Mouse (Mus musculus) neural tube, embryonic 15.5 days (tissue): ENCODE measurements around the gene Ube2q1. TPM values are rescaled to one million over a fixed set of nuclear protein-coding genes. Genes with fewer than 3 reads are reported as not detected.
"Not testable (repeated sequence)": the region's sequence is repeated elsewhere in the genome, so short reads cannot be mapped to it uniquely, and the experiment has no call there.

ENCODE experiments used
- ATAC-seq: fragments of 200-750 bp; cut with Nextera tagmentation; 2 replicates; pipeline ENCODE4 v1.8.0; 2017; ENCODE audit warnings: mild to moderate bottlenecking, moderate TSS enrichment, moderate library complexity; ENCODE audit not compliant: low FRiP score
- H3K27ac ChIP-seq: fragments of 300-500 bp; sonication (generic); replicated peaks from 2 replicates; pipeline ENCODE4 v1.5.1; 2015; ENCODE audit warnings: mild to moderate bottlenecking, inconsistent platforms
- H3K27me3 ChIP-seq: fragments of 300-500 bp; sonication (generic); replicated peaks from 2 replicates; pipeline ENCODE4 v1.6.1; 2015; ENCODE audit warnings: inconsistent platforms
- H3K36me3 ChIP-seq: fragments of 300-500 bp; sonication (generic); 2 replicates; pipeline ENCODE4 v1.6.1; 2015; ENCODE audit warnings: inconsistent platforms
- H3K4me1 ChIP-seq: fragments of 300-500 bp; sonication (generic); 2 replicates; pipeline ENCODE4 v1.6.1; 2015; ENCODE audit warnings: inconsistent platforms
- H3K4me2 ChIP-seq: fragments of 300-500 bp; sonication (generic); 2 replicates; pipeline ENCODE4 v1.6.1; 2015; ENCODE audit warnings: inconsistent platforms, mild to moderate bottlenecking, moderate library complexity
- H3K4me3 ChIP-seq: fragments of 300-500 bp; sonication (generic); replicated peaks from 2 replicates; pipeline ENCODE4 v1.5.1; 2015; ENCODE audit warnings: mild to moderate bottlenecking, inconsistent platforms
- H3K9ac ChIP-seq: fragments of 300-500 bp; sonication (generic); replicated peaks from 2 replicates; pipeline ENCODE4 v1.6.1; 2015; ENCODE audit warnings: mild to moderate bottlenecking, inconsistent platforms
- H3K9me3 ChIP-seq: fragments of 300-500 bp; sonication (generic); replicated peaks from 2 replicates; pipeline ENCODE4 v1.6.1; 2016; ENCODE audit warnings: inconsistent platforms
- WGBS: fragments of 180-500 bp; shearing (Covaris S2); methylation state at CpG from one replicate; pipeline ENCODE4 v1.1.7; 2015; ENCODE audit warnings: mixed read lengths; 5-methylcytosine and 5-hydroxymethylcytosine counted together
- polyA plus RNA-seq: library from polyadenylated mRNA; unstranded; fragments of >200 nt; fragmentation: Nextera tagmentation; extraction: Ambion mirVana; gene quantifications from 2 replicates; pipeline ENCODE4 v1.2.1, GENCODE M21; 2015

Gene Ube2q1
- polyA plus RNA-seq, 1 experiment from 2014 or later = 10.8 TPM

GRCm38 (mm10) chr3:89794616-89795015 is 21.2 kb downstream of the Ube2q1 start:
- H3K4me2 ChIP-seq = no peak overlapping the region
- WGBS = 71% methylated on average over 2 of the region's 2 CpGs
- no peaks in the 10 kb centered on the region for H3K9me3 ChIP-seq
- no peak for ATAC-seq
- no peak overlapping the region for H3K4me3 ChIP-seq
- H3K36me3 ChIP-seq = no peaks in the 10 kb centered on the region
- no peaks in the 10 kb centered on the region for H3K27me3 ChIP-seq
- H3K9ac ChIP-seq = no peak overlapping the region
- no peak overlapping the region for H3K27ac ChIP-seq
- H3K4me1 ChIP-seq = peaks cover 2% of the 10 kb centered on the region; the same call in 1 of the 2 replicates

- 81% methylated on average over 5 of the region's 5 CpGs for WGBS
- H3K9ac ChIP-seq = no peak overlapping the region
- no peak overlapping the region for H3K4me3 ChIP-seq
- no peaks in the 10 kb centered on the region for H3K36me3 ChIP-seq
- no peaks in the 10 kb centered on the region for H3K9me3 ChIP-seq
- ATAC-seq = no peak
- H3K4me2 ChIP-seq = no peak overlapping the region
- H3K27me3 ChIP-seq = no peaks in the 10 kb centered on the region
- H3K27ac ChIP-seq = no peak overlapping the region
- H3K4me1 ChIP-seq = peaks cover 4% of the 10 kb centered on the region; the same call in 1 of the 2 replicates
These were observed 22.3 kb downstream of the Ube2q1 start for GRCm38 (mm10) chr3:89795746-89796145.

GRCm38 (mm10) chr3:89796358-89796757 is 22.9 kb downstream of the Ube2q1 start:
- WGBS = 63% methylated on average over 4 of the region's 4 CpGs
- no peak overlapping the region for H3K4me2 ChIP-seq
- ATAC-seq = no peak

DNA sequence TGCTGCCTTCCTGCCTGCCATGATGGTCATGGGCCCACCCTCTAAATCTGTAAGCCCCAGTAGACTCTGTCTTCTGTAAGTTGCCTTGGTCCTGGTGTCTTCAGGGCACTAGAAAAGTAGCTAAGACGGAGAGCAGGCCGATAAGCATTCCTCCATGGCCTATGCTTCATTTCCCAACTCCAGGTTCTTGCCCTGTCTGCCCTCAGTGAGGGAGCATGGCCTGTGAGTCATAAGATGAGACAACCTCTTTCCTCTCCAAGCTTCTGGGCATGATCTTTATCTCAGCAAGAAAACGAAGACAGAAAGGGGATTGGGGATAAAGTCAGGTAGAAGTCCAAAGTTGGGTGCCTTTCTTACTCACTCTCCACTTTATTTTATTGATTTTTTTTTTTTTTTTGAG is 25.1 kb downstream of the Ube2q1 start:
- Histone ChIP-seq H3K4me3 (no peak overlapping the region), H3K9ac (no peak overlapping the region), H3K9me3 (no peaks in the 10 kb centered on the region), H3K4me1 (peaks cover 4% of the 10 kb centered on the region; the same call in 1 of the 2 replicates), H3K4me2 (no peak overlapping the region), H3K27me3 (no peaks in the 10 kb centered on the region), H3K36me3 (no peaks in the 10 kb centered on the region), H3K27ac (no peak overlapping the region)
- 88% methylated on average over 3 of the region's 3 CpGs for WGBS
- no peak for ATAC-seq

More at GRCm38 (mm10) chr3:89796358-89796757, 22.9 kb downstream of the Ube2q1 start:
- H3K4me1 ChIP-seq = peaks cover 4% of the 10 kb centered on the region; the same call in 1 of the 2 replicates
- H3K27me3 ChIP-seq = no peaks in the 10 kb centered on the region
- H3K36me3 ChIP-seq = no peaks in the 10 kb centered on the region
- no peak overlapping the region for H3K9ac ChIP-seq
- no peak overlapping the region for H3K4me3 ChIP-seq
- no peaks in the 10 kb centered on the region for H3K9me3 ChIP-seq
- H3K27ac ChIP-seq = no peak overlapping the region

GRCm38 (mm10) chr3:89799476-89799875 is 26.1 kb downstream of the Ube2q1 start:
- Histone ChIP-seq H3K4me2 (peak overlapping the region; percentile 20), H3K27ac (no peak overlapping the region), H3K4me3 (no peak overlapping the region), H3K36me3 (no peaks in the 10 kb centered on the region), H3K9ac (no peak overlapping the region), H3K9me3 (no peaks in the 10 kb centered on the region), H3K4me1 (peaks cover 4% of the 10 kb centered on the region; the same call in 1 of the 2 replicates), H3K27me3 (no peaks in the 10 kb centered on the region)
- ATAC-seq = no peak
- 6% methylated on average over 13 of the region's 13 CpGs for WGBS

DNA sequence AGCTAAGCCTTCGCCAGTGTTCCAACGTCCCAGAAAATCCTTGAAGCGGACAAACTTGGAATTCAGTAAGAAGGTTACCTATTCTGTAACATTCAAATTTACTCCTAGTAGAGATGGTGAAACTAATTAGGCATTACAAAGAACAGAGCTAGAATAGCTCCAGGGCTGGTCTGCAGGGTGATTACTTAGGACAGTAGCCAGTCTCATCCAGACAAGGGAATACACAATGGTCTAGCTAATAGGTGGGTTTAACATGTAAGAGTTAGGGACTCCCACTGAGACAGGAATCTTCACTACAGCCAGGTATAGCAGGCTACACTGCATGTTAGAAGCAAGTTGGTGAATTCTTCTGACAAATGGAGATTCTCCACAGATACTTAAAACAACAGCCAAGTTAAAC is 26.7 kb downstream of the Ube2q1 start:
- whole genome bisulfite sequencing = 52% methylated on average over 3 of the region's 3 CpGs
- H3K9ac ChIP-seq, H3K36me3 ChIP-seq, H3K4me3 ChIP-seq, H3K27ac ChIP-seq, ATAC-seq, H3K4me2 ChIP-seq, H3K9me3 ChIP-seq, H3K4me1 ChIP-seq, H3K27me3 ChIP-seq: not testable (repeated sequence)

- 73% methylated on average over 5 of the region's 5 CpGs for WGBS
- no peaks in the 10 kb centered on the region for H3K27me3 ChIP-seq
- no peak overlapping the region for H3K4me2 ChIP-seq
- H3K9me3 ChIP-seq = no peaks in the 10 kb centered on the region
- no peak overlapping the region for H3K27ac ChIP-seq
- H3K4me3 ChIP-seq = no peak overlapping the region
- H3K36me3 ChIP-seq = no peaks in the 10 kb centered on the region
- H3K9ac ChIP-seq = no peak overlapping the region
- peaks cover 4% of the 10 kb centered on the region; the same call in 1 of the 2 replicates for H3K4me1 ChIP-seq
- no peak for ATAC-seq
These were observed 27.5 kb downstream of the Ube2q1 start for GRCm38 (mm10) chr3:89800774-89801506.

DNA sequence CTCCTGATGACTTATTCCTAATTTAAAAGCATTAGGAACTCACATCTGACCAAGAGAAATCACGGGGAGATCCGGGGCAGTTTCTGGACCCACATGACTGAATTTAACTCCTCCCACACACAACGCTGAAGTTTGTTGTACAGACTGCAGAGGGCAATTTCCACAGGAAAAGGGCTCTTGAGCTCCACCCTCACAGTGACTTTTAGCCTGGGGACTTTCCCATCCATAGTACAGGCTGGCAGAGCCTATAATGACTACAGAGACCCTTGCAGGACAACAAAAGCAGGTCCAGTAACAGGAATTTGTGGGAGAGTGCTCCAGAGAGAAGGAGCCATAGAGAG is 28.1 kb downstream of the Ube2q1 start:
- no peak for ATAC-seq
- WGBS = 38% methylated on average over 3 of the region's 3 CpGs

GRCm38 (mm10) chr3:89802876-89803275 is 29.5 kb downstream of the Ube2q1 start:
- Histone ChIP-seq H3K4me3 (no peak overlapping the region), H3K36me3 (no peaks in the 10 kb centered on the region), H3K4me2 (no peak overlapping the region), H3K27ac (no peak overlapping the region), H3K4me1 (peaks cover 4% of the 10 kb centered on the region; the same call in 1 of the 2 replicates), H3K9me3 (no peaks in the 10 kb centered on the region), H3K9ac (no peak overlapping the region), H3K27me3 (no peaks in the 10 kb centered on the region)
- no peak for ATAC-seq
- WGBS = 78% methylated on average over 15 of the region's 15 CpGs

More for the DNA sequence above, 28.1 kb downstream of the Ube2q1 start:
- no peaks in the 10 kb centered on the region for H3K36me3 ChIP-seq
- H3K27ac ChIP-seq = no peak overlapping the region
- no peaks in the 10 kb centered on the region for H3K27me3 ChIP-seq
- peaks cover 4% of the 10 kb centered on the region; the same call in 1 of the 2 replicates for H3K4me1 ChIP-seq
- H3K4me3 ChIP-seq = no peak overlapping the region
- H3K9ac ChIP-seq = no peak overlapping the region
- H3K4me2 ChIP-seq = no peak overlapping the region
- no peaks in the 10 kb centered on the region for H3K9me3 ChIP-seq

DNA sequence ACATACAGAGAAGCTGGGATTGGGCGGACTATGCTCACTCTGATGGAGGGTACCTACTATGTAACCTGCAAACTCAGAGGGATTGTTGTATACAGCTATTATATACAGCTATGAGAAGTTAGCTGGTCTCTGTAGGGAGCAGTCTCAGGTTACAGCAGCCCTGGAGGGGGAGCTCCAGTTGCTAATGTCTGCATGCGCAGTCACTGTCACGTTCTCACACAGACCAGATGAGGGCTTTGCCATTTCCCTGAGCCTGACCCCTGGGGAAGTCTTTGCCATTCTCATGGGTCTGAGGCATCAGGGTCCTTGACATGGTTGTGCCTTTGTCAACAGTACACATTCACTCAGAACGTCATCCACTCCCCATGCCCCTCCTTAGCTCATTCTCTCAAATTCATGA is 31.8 kb downstream of the Ube2q1 start:
- 68% methylated on average over 4 of the region's 4 CpGs for WGBS
- H3K27ac ChIP-seq = no peak overlapping the region
- no peaks in the 10 kb centered on the region for H3K36me3 ChIP-seq

GRCm38 (mm10) chr3:89806751-89807150 is 33.3 kb downstream of the Ube2q1 start:
- Histone ChIP-seq H3K4me1 (no peaks in the 10 kb centered on the region), H3K4me2 (no peak overlapping the region), H3K9ac (no peak overlapping the region), H3K9me3 (peaks cover 3% of the 10 kb centered on the region; the same call in 1 of the 2 replicates), H3K36me3 (no peaks in the 10 kb centered on the region), H3K27me3 (no peaks in the 10 kb centered on the region), H3K27ac (no peak overlapping the region), H3K4me3 (no peak overlapping the region)
- no peak for ATAC-seq
- WGBS = 94% methylated on average over 2 of the region's 2 CpGs

More for the DNA sequence above, 31.8 kb downstream of the Ube2q1 start:
- H3K4me2 ChIP-seq = no peak overlapping the region
- no peak overlapping the region for H3K4me3 ChIP-seq
- peaks cover 2% of the 10 kb centered on the region; the same call in 1 of the 2 replicates for H3K9me3 ChIP-seq
- no peak overlapping the region for H3K9ac ChIP-seq
- no peaks in the 10 kb centered on the region for H3K4me1 ChIP-seq
- no peak for ATAC-seq
- no peaks in the 10 kb centered on the region for H3K27me3 ChIP-seq

DNA sequence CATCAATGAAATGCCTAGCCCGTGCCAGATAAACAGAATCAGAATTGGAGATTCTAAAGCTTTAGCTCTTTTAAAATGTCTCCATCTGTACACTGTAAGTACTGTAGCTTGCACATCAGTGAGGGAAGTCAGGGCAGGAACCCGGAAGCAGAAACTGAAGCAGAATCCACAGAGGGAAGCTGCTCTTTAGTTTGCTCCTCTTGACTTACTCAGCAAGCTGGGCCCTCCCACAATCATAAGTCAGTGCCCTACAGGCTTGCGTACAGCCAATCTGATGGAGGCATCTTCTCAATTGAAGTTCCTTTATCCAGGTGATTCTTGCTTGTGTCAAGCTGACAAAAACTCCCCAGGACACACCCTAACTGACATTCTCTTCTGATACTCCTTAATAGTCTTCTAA is 33.8 kb downstream of the Ube2q1 start:
- 93% methylated on average over 3 of the region's 3 CpGs for WGBS

More for the DNA sequence above, 33.8 kb downstream of the Ube2q1 start:
- Histone ChIP-seq H3K9me3 (peaks cover 3% of the 10 kb centered on the region; the same call in 1 of the 2 replicates), H3K27me3 (no peaks in the 10 kb centered on the region), H3K9ac (no peak overlapping the region), H3K4me1 (no peaks in the 10 kb centered on the region), H3K27ac (no peak overlapping the region), H3K36me3 (no peaks in the 10 kb centered on the region), H3K4me3 (no peak overlapping the region), H3K4me2 (no peak overlapping the region)
- ATAC-seq = no peak
